Mouse (Mus musculus): ENCODE data around the gene Fbxl18.

GRCm38 (mm10) chr5:142903470-142904207 is 8.4 kb upstream of the Fbxl18 start:
- TF ChIP-seq POLR2A (IDR thresholded peaks at IDR 0.05; ENCODE audit: low read depth, low read length) (no peak), CTCF (IDR thresholded peaks at IDR 0.05; ENCODE audit: extremely low read depth, insufficient read length, insufficient replicate concordance, low read depth, low read length) (no peak)
